Mouse (Mus musculus): ENCODE measurements around the gene Slc46a2.

Slc46a2 gene

GRCm38 (mm10) chr4:59914608-59915403, at the start of gene Slc46a2:
TSS of gene Slc46a2 (minus strand) at chr4:59915056.
- DNase-seq (ENCODE audit: low read depth, low spot score): no peak

GRCm38 (mm10) chr4:59963405-59964344, 48.8 kb upstream of the Slc46a2 start, which contains the start of gene Mup6:
TSS of gene Mup6 (plus strand) at chr4:59964294.
- DNase-seq (ENCODE audit: low read depth, low spot score): no peak

- no peak for DNase-seq (ENCODE audit: low read depth, low spot score)
Observed at GRCm38 (mm10) chr4:59960610-59961009, 45.8 kb upstream of the Slc46a2 start, which contains the start of gene Mup4. TSS of gene Mup4 (minus strand) at chr4:59960710.

- no peak for DNase-seq (ENCODE audit: low read depth, low spot score)
Observed at GRCm38 (mm10) chr4:59937543-59937942, 22.7 kb upstream of the Slc46a2 start.

GRCm38 (mm10) chr4:59932505-59933281, 17.8 kb upstream of the Slc46a2 start:
- peak; percentile 30 for DNase-seq (ENCODE audit: low read depth, low spot score)

GRCm38 (mm10) chr4:59928347-59928746, 13.5 kb upstream of the Slc46a2 start:
- peak; percentile 82 for DNase-seq (ENCODE audit: low read depth, low spot score)

GRCm38 (mm10) chr4:59927666-59928065, 12.8 kb upstream of the Slc46a2 start:
- no peak for DNase-seq (ENCODE audit: low read depth, low spot score)

GRCm38 (mm10) chr4:59925082-59925481, 10.2 kb upstream of the Slc46a2 start:
- no peak for DNase-seq (ENCODE audit: low read depth, low spot score)

GRCm38 (mm10) chr4:59917966-59918365, 3.1 kb upstream of the Slc46a2 start:
- no peak for DNase-seq (ENCODE audit: low read depth, low spot score)

- no peak for DNase-seq (ENCODE audit: low read depth, low spot score)
Observed at GRCm38 (mm10) chr4:59908785-59909184, 6.1 kb downstream of the Slc46a2 start.

- no peak for DNase-seq (ENCODE audit: low read depth, low spot score)
Observed at GRCm38 (mm10) chr4:59907657-59908230, 7.1 kb downstream of the Slc46a2 start.

GRCm38 (mm10) chr4:59907092-59907491, 7.8 kb downstream of the Slc46a2 start:
- no peak for DNase-seq (ENCODE audit: low read depth, low spot score)

GRCm38 (mm10) chr4:59902547-59902946, 12.3 kb downstream of the Slc46a2 start:
- DNase-seq (ENCODE audit: low read depth, low spot score): no peak

- DNase-seq (ENCODE audit: low read depth, low spot score): no peak
Observed at GRCm38 (mm10) chr4:59901810-59902209, 13.0 kb downstream of the Slc46a2 start.

GRCm38 (mm10) chr4:59898521-59898919, 16.3 kb downstream of the Slc46a2 start:
- no peak for DNase-seq (ENCODE audit: low read depth, low spot score)

- no peak for DNase-seq (ENCODE audit: low read depth, low spot score)
Observed at GRCm38 (mm10) chr4:59897814-59898520, 16.9 kb downstream of the Slc46a2 start.

GRCm38 (mm10) chr4:59896000-59896399, 18.9 kb downstream of the Slc46a2 start:
- no peak for DNase-seq (ENCODE audit: low read depth, low spot score)

GRCm38 (mm10) chr4:59894977-59895575, 19.8 kb downstream of the Slc46a2 start:
- no peak for DNase-seq (ENCODE audit: low read depth, low spot score)

GRCm38 (mm10) chr4:59894415-59894814, 20.4 kb downstream of the Slc46a2 start:
- no peak for DNase-seq (ENCODE audit: low read depth, low spot score)

GRCm38 (mm10) chr4:59892731-59893130, 22.1 kb downstream of the Slc46a2 start:
- no peak for DNase-seq (ENCODE audit: low read depth, low spot score)
